Mouse (Mus musculus): Measurements from ENCODE around the gene Ccl28. TPM values are rescaled to one million over a fixed set of nuclear protein-coding genes. Genes with fewer than 3 reads are reported as not detected.
"Not testable (repeated sequence)": the region's sequence is repeated elsewhere in the genome, so short reads cannot be mapped to it uniquely, and the experiment has no call there.

Gene Ccl28
- total and polyA plus RNA-seq, 3 experiments, result 0.04 to 0.27 (median 0.11) TPM

GRCm38 (mm10) chr13:119600166-119600565, 23.5 kb upstream of the Ccl28 start:
- dilution Hi-C loops (cut with MboI; ENCODE audit: extremely low pct_ligation_motif_present, extremely low pct_unique_long_range_greater_than_20kb, low sequenced_read_pairs); H3K79me2 ChIP-seq (replicated peaks; ENCODE audit: control insufficient read depth, extremely low read depth, insufficient read depth, poor library complexity, severe bottlenecking): not testable (repeated sequence)
- DNase-seq (ENCODE audit: extremely low read depth), result peak; percentile 63

GRCm38 (mm10) chr13:119602688-119603331, 20.8 kb upstream of the Ccl28 start:
- H3K27ac ChIP-seq (ENCODE audit: insufficient read depth, low read depth); H3K79me2 ChIP-seq (replicated peaks; ENCODE audit: control insufficient read depth, extremely low read depth, insufficient read depth, poor library complexity, severe bottlenecking); in situ Hi-C loops (cut with MboI; ENCODE audit: low pct_ligation_motif_present, low pct_unique_long_range_greater_than_20kb, low sequenced_read_pairs); H3K36me3 ChIP-seq (replicated peaks in 1 of 2; ENCODE audit: control insufficient read depth in 1 of 2, insufficient read depth in 1 of 2, low read length in 1 of 2); H3K9me3 ChIP-seq (replicated peaks; ENCODE audit: low read length); H3K27me3 ChIP-seq (replicated peaks); H3K4me1 ChIP-seq (ENCODE audit: control insufficient read depth in 1 of 2, insufficient read depth in 2 of 2); H3K4me3 ChIP-seq (replicated peaks in 1 of 3; ENCODE audit: low read depth in 2 of 3, low read length in 2 of 3, poor library complexity in 1 of 3); H3K4me2 ChIP-seq (ENCODE audit: insufficient read depth, low read depth, poor library complexity, severe bottlenecking); H3K9ac ChIP-seq (ENCODE audit: insufficient read depth, low read depth); dilution Hi-C loops (cut with MboI; ENCODE audit: extremely low pct_ligation_motif_present, extremely low pct_unique_long_range_greater_than_20kb, low sequenced_read_pairs): not testable (repeated sequence)
- DNase-seq (ENCODE audit: extremely low read depth), result peak; percentile 23

More at GRCm38 (mm10) chr13:119600166-119600565, 23.5 kb upstream of the Ccl28 start:
- H3K4me1 ChIP-seq (ENCODE audit: control insufficient read depth in 1 of 2, insufficient read depth in 2 of 2); H3K27me3 ChIP-seq (replicated peaks); H3K9ac ChIP-seq (ENCODE audit: insufficient read depth, low read depth); in situ Hi-C loops (cut with MboI; ENCODE audit: low pct_ligation_motif_present, low pct_unique_long_range_greater_than_20kb, low sequenced_read_pairs); H3K4me3 ChIP-seq (replicated peaks in 1 of 3; ENCODE audit: low read depth in 2 of 3, low read length in 2 of 3, poor library complexity in 1 of 3); H3K27ac ChIP-seq (ENCODE audit: insufficient read depth, low read depth); H3K9me3 ChIP-seq (replicated peaks; ENCODE audit: low read length); H3K4me2 ChIP-seq (ENCODE audit: insufficient read depth, low read depth, poor library complexity, severe bottlenecking); H3K36me3 ChIP-seq (replicated peaks in 1 of 2; ENCODE audit: control insufficient read depth in 1 of 2, insufficient read depth in 1 of 2, low read length in 1 of 2): not testable (repeated sequence)
- 0 out of 2 replicates have a peak, but pooled peaks have one; percentile 18 for TF ChIP-seq CHD2 (IDR thresholded peaks at IDR 0.05; ENCODE audit: low read length)
- 0 out of 2 replicates have a peak, but pooled peaks have one; percentile 2 for TF ChIP-seq PAX5 (IDR thresholded peaks at IDR 0.05; ENCODE audit: low read length)

- H3K79me2 ChIP-seq (replicated peaks; ENCODE audit: control insufficient read depth, extremely low read depth, insufficient read depth, poor library complexity, severe bottlenecking); H3K9me3 ChIP-seq (replicated peaks; ENCODE audit: low read length); in situ Hi-C loops (cut with MboI; ENCODE audit: low pct_ligation_motif_present, low pct_unique_long_range_greater_than_20kb, low sequenced_read_pairs); H3K36me3 ChIP-seq (replicated peaks in 1 of 2; ENCODE audit: control insufficient read depth in 1 of 2, insufficient read depth in 1 of 2, low read length in 1 of 2); H3K4me2 ChIP-seq (ENCODE audit: insufficient read depth, low read depth, poor library complexity, severe bottlenecking); H3K4me3 ChIP-seq (replicated peaks in 1 of 3; ENCODE audit: low read depth in 2 of 3, low read length in 2 of 3, poor library complexity in 1 of 3); H3K9ac ChIP-seq (ENCODE audit: insufficient read depth, low read depth); H3K4me1 ChIP-seq (ENCODE audit: control insufficient read depth in 1 of 2, insufficient read depth in 2 of 2); H3K27me3 ChIP-seq (replicated peaks); H3K27ac ChIP-seq (ENCODE audit: insufficient read depth, low read depth); dilution Hi-C loops (cut with MboI; ENCODE audit: extremely low pct_ligation_motif_present, extremely low pct_unique_long_range_greater_than_20kb, low sequenced_read_pairs): not testable (repeated sequence)
- DNase-seq (ENCODE audit: extremely low read depth), result peak; percentile 58
- TF ChIP-seq ZNF384 (IDR thresholded peaks at IDR 0.05; ENCODE audit: low read depth, low read length) (peak; percentile 24; the same call in 1 of the 2 replicates), MAX (IDR thresholded peaks at IDR 0.05; ENCODE audit: low read length) (peak; percentile 34; the same call in 1 of the 2 replicates), CTCF (conservative IDR thresholded peaks at IDR 0.05 in 1 of 2, IDR thresholded peaks at IDR 0.05 in 1 of 2; ENCODE audit: low read depth in 2 of 2, low read length in 2 of 2) (peak in 1 of 2 experiments; percentile 55; a peak in 2 of 4 replicates), SMC3 (IDR thresholded peaks at IDR 0.05; ENCODE audit: low read depth, low read length) (peak; percentile 22; the same call in 1 of the 2 replicates)
Observed at GRCm38 (mm10) chr13:119603890-119604289, 19.7 kb upstream of the Ccl28 start.

GRCm38 (mm10) chr13:119604322-119604721, 19.3 kb upstream of the Ccl28 start:
- H3K9ac ChIP-seq (ENCODE audit: insufficient read depth, low read depth); in situ Hi-C loops (cut with MboI; ENCODE audit: low pct_ligation_motif_present, low pct_unique_long_range_greater_than_20kb, low sequenced_read_pairs): not testable (repeated sequence)

More at GRCm38 (mm10) chr13:119604322-119604721, 19.3 kb upstream of the Ccl28 start:
- H3K27ac ChIP-seq (ENCODE audit: insufficient read depth, low read depth); H3K4me3 ChIP-seq (replicated peaks in 1 of 3; ENCODE audit: low read depth in 2 of 3, low read length in 2 of 3, poor library complexity in 1 of 3); H3K4me2 ChIP-seq (ENCODE audit: insufficient read depth, low read depth, poor library complexity, severe bottlenecking); H3K27me3 ChIP-seq (replicated peaks); dilution Hi-C loops (cut with MboI; ENCODE audit: extremely low pct_ligation_motif_present, extremely low pct_unique_long_range_greater_than_20kb, low sequenced_read_pairs); H3K79me2 ChIP-seq (replicated peaks; ENCODE audit: control insufficient read depth, extremely low read depth, insufficient read depth, poor library complexity, severe bottlenecking); H3K36me3 ChIP-seq (replicated peaks in 1 of 2; ENCODE audit: control insufficient read depth in 1 of 2, insufficient read depth in 1 of 2, low read length in 1 of 2); DNase-seq (ENCODE audit: extremely low read depth); H3K9me3 ChIP-seq (replicated peaks; ENCODE audit: low read length); H3K4me1 ChIP-seq (ENCODE audit: control insufficient read depth in 1 of 2, insufficient read depth in 2 of 2): not testable (repeated sequence)

All from CH12.LX (cell line).